Mouse (Mus musculus) olfactory bulb, adult 2 months (tissue): ENCODE measurements around the gene Grm1.

Source experiments
- CTCF ChIP-seq: fragments of 200-500 bp; IDR thresholded peaks from 2 replicates; pipeline ENCODE4 v1.5.1; 2012; ENCODE audit warnings: low read depth, mild to moderate bottlenecking, low read length, moderate library complexity; ENCODE audit not compliant: insufficient read depth
- POLR2A ChIP-seq: fragments of 200-500 bp; IDR thresholded peaks from 2 replicates; pipeline ENCODE4 v1.6.1; 2012; ENCODE audit warnings: mild to moderate bottlenecking, low read depth, low read length, moderate library complexity; ENCODE audit not compliant: insufficient read depth

DNA sequence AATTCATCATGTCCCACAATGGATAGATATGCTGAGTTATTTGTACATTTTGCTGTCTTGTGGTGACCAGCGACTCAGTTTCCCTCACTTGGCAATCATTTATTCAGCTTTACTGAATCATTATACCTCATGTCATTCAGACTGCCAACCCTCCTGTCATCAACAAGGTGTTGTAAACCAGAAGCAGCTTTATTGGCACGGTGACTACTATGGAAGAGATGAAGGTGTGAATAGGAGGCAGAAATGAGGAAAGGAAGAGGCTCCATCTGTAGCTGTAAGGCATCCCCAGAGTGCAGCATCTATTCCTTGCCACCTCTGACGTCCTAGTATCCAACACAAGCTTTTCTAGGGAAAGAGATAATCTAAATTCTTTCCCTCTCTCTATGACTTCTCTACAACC lies 247.3 kb downstream of the Grm1 start:
- TF ChIP-seq CTCF (no peak), POLR2A (no peak)
